Mouse (Mus musculus) neural tube, embryonic 12.5 days (tissue): ENCODE results near the gene Lrrc27. TPM values are rescaled to one million over a fixed set of nuclear protein-coding genes. Genes with fewer than 3 reads are reported as not detected.

Experiments used
- ATAC-seq: fragments of 200-750 bp; cut with Nextera tagmentation; 2 replicates; pipeline ENCODE4 v1.8.0; 2017; ENCODE audit warnings: low read depth, mild to moderate bottlenecking, moderate TSS enrichment, moderate library complexity; ENCODE audit not compliant: low FRiP score
- H3K27ac ChIP-seq: fragments of 300-500 bp; sonication (generic); 2 replicates; pipeline ENCODE4 v1.5.1; 2016
- H3K27me3 ChIP-seq: fragments of 300-500 bp; sonication (generic); replicated peaks from 2 replicates; pipeline ENCODE4 v1.6.1; 2016; ENCODE audit warnings: mild to moderate bottlenecking
- H3K36me3 ChIP-seq: fragments of 300-500 bp; sonication (generic); 2 replicates; pipeline ENCODE4 v1.6.1; 2016; ENCODE audit warnings: mild to moderate bottlenecking
- H3K4me1 ChIP-seq: fragments of 300-500 bp; sonication (generic); 2 replicates; pipeline ENCODE4 v1.6.1; 2016
- H3K4me2 ChIP-seq: fragments of 300-500 bp; sonication (generic); replicated peaks from 2 replicates; pipeline ENCODE4 v1.6.1; 2016; ENCODE audit warnings: mild to moderate bottlenecking
- H3K4me3 ChIP-seq: fragments of 300-500 bp; sonication (generic); 2 replicates; pipeline ENCODE4 v1.5.1; 2016
- H3K9ac ChIP-seq: fragments of 300-500 bp; sonication (generic); 2 replicates; pipeline ENCODE4 v1.6.1; 2016; ENCODE audit warnings: mild to moderate bottlenecking
- H3K9me3 ChIP-seq: fragments of 300-500 bp; sonication (generic); 2 replicates; pipeline ENCODE4 v1.6.1; 2016; ENCODE audit warnings: mild to moderate bottlenecking
- WGBS: fragments of 180-500 bp; shearing (Covaris S2); methylation state at CpG from one replicate; pipeline ENCODE4 v1.1.7; 2016; 5-methylcytosine and 5-hydroxymethylcytosine counted together
- polyA plus RNA-seq: library from polyadenylated mRNA; unstranded; fragments of >200 nt; fragmentation: Nextera tagmentation; extraction: Ambion mirVana; gene quantifications from 2 replicates; pipeline ENCODE4 v1.2.1, GENCODE M21; 2016

The Lrrc27 gene
- polyA plus RNA-seq, 1 experiment from 2014 or later, result 5.3 TPM

GRCm38 (mm10) chr7:139266886-139267870 lies 54.4 kb downstream of the Lrrc27 start:
- H3K9me3 ChIP-seq, result no peaks in the 10 kb centered on the region
- no peak for ATAC-seq
- H3K36me3 ChIP-seq, result no peaks in the 10 kb centered on the region
- H3K4me3 ChIP-seq, result no peak overlapping the region
- no peak overlapping the region for H3K9ac ChIP-seq
- H3K27ac ChIP-seq, result no peak overlapping the region
- 71% methylated on average over 8 of the region's 8 CpGs for WGBS
- no peaks in the 10 kb centered on the region for H3K4me1 ChIP-seq
- H3K4me2 ChIP-seq, result no peak overlapping the region
- no peaks in the 10 kb centered on the region for H3K27me3 ChIP-seq

- no peaks in the 10 kb centered on the region for H3K36me3 ChIP-seq
- H3K4me2 ChIP-seq, result no peak overlapping the region
- no peak overlapping the region for H3K27ac ChIP-seq
- ATAC-seq, result no peak
- H3K9me3 ChIP-seq, result no peaks in the 10 kb centered on the region
- no peak overlapping the region for H3K4me3 ChIP-seq
- no peak overlapping the region for H3K9ac ChIP-seq
- no peaks in the 10 kb centered on the region for H3K27me3 ChIP-seq
- WGBS, result 78% methylated on average over 1 of the region's 1 CpGs
- peaks cover 14% of the 10 kb centered on the region for H3K4me1 ChIP-seq
Measured at GRCm38 (mm10) chr7:139270738-139271137, 58.0 kb downstream of the Lrrc27 start.

GRCm38 (mm10) chr7:139271871-139272270 lies 59.1 kb downstream of the Lrrc27 start:
- ATAC-seq, result no peak
- 85% methylated on average over 5 of the region's 5 CpGs for WGBS
- Histone ChIP-seq H3K27ac (no peak overlapping the region), H3K9ac (no peak overlapping the region), H3K4me2 (no peak overlapping the region), H3K4me1 (peaks cover 14% of the 10 kb centered on the region), H3K36me3 (no peaks in the 10 kb centered on the region), H3K9me3 (no peaks in the 10 kb centered on the region), H3K27me3 (no peaks in the 10 kb centered on the region), H3K4me3 (no peak overlapping the region)

GRCm38 (mm10) chr7:139272639-139273396 lies 60.0 kb downstream of the Lrrc27 start:
- H3K9ac ChIP-seq, result no peak overlapping the region
- no peak overlapping the region for H3K4me2 ChIP-seq
- ATAC-seq, result no peak
- peaks cover 14% of the 10 kb centered on the region for H3K4me1 ChIP-seq
- no peaks in the 10 kb centered on the region for H3K27me3 ChIP-seq
- H3K36me3 ChIP-seq, result no peaks in the 10 kb centered on the region
- WGBS, result 52% methylated on average over 1 of the region's 1 CpGs
- no peaks in the 10 kb centered on the region for H3K9me3 ChIP-seq
- H3K27ac ChIP-seq, result no peak overlapping the region
- no peak overlapping the region for H3K4me3 ChIP-seq

GRCm38 (mm10) chr7:139273397-139273719 lies 60.6 kb downstream of the Lrrc27 start:
- 63% methylated on average over 2 of the region's 2 CpGs for WGBS
- peaks cover 14% of the 10 kb centered on the region for H3K4me1 ChIP-seq
- no peaks in the 10 kb centered on the region for H3K27me3 ChIP-seq
- H3K9me3 ChIP-seq, result no peaks in the 10 kb centered on the region
- no peaks in the 10 kb centered on the region for H3K36me3 ChIP-seq
- no peak overlapping the region for H3K9ac ChIP-seq
- H3K4me3 ChIP-seq, result no peak overlapping the region
- no peak overlapping the region for H3K4me2 ChIP-seq
- H3K27ac ChIP-seq, result no peak overlapping the region
- no peak for ATAC-seq

GRCm38 (mm10) chr7:139275586-139275985 lies 62.8 kb downstream of the Lrrc27 start:
- Histone ChIP-seq H3K9me3 (no peaks in the 10 kb centered on the region), H3K4me3 (no peak overlapping the region), H3K4me1 (peaks cover 14% of the 10 kb centered on the region), H3K9ac (no peak overlapping the region), H3K36me3 (no peaks in the 10 kb centered on the region), H3K27me3 (no peaks in the 10 kb centered on the region), H3K4me2 (no peak overlapping the region), H3K27ac (no peak overlapping the region)
- WGBS, result 71% methylated on average over 10 of the region's 10 CpGs
- no peak for ATAC-seq

- ATAC-seq, result no peak
- H3K4me2 ChIP-seq, result no peak overlapping the region
- WGBS, result 89% methylated on average over 10 of the region's 10 CpGs
- H3K27ac ChIP-seq, result no peak overlapping the region
- H3K27me3 ChIP-seq, result no peaks in the 10 kb centered on the region
- H3K9ac ChIP-seq, result no peak overlapping the region
- no peaks in the 10 kb centered on the region for H3K9me3 ChIP-seq
- no peak overlapping the region for H3K4me3 ChIP-seq
- no peaks in the 10 kb centered on the region for H3K36me3 ChIP-seq
- peaks cover 16% of the 10 kb centered on the region for H3K4me1 ChIP-seq
Measured at GRCm38 (mm10) chr7:139276150-139276549, 63.4 kb downstream of the Lrrc27 start.

GRCm38 (mm10) chr7:139277536-139277935 lies 64.7 kb downstream of the Lrrc27 start:
- peaks cover 15% of the 10 kb centered on the region for H3K4me1 ChIP-seq
- H3K4me3 ChIP-seq, result no peak overlapping the region
- no peak overlapping the region for H3K27ac ChIP-seq
- no peaks in the 10 kb centered on the region for H3K9me3 ChIP-seq
- H3K36me3 ChIP-seq, result no peaks in the 10 kb centered on the region
- WGBS, result 89% methylated on average over 7 of the region's 7 CpGs
- no peak overlapping the region for H3K4me2 ChIP-seq
- no peaks in the 10 kb centered on the region for H3K27me3 ChIP-seq
- no peak for ATAC-seq
- no peak overlapping the region for H3K9ac ChIP-seq

- 83% methylated on average over 5 of the region's 5 CpGs for WGBS
- H3K4me2 ChIP-seq, result no peak overlapping the region
- no peak for ATAC-seq
- H3K4me3 ChIP-seq, result no peak overlapping the region
- H3K36me3 ChIP-seq, result no peaks in the 10 kb centered on the region
- no peak overlapping the region for H3K9ac ChIP-seq
- no peaks in the 10 kb centered on the region for H3K27me3 ChIP-seq
- no peaks in the 10 kb centered on the region for H3K9me3 ChIP-seq
- 0 out of 2 replicates have a peak, but pooled peaks cover 5% of the 10 kb centered on the region for H3K4me1 ChIP-seq
- no peak overlapping the region for H3K27ac ChIP-seq
Measured at GRCm38 (mm10) chr7:139279571-139279970, 66.8 kb downstream of the Lrrc27 start.

- Histone ChIP-seq H3K4me3 (no peak overlapping the region), H3K36me3 (no peaks in the 10 kb centered on the region), H3K9me3 (no peaks in the 10 kb centered on the region), H3K27me3 (no peaks in the 10 kb centered on the region), H3K4me2 (no peak overlapping the region), H3K27ac (no peak overlapping the region), H3K9ac (no peak overlapping the region), H3K4me1 (0 out of 2 replicates have a peak, but pooled peaks cover 5% of the 10 kb centered on the region)
- 84% methylated on average over 1 of the region's 1 CpGs for WGBS
- no peak for ATAC-seq
Measured at GRCm38 (mm10) chr7:139280044-139280443, 67.3 kb downstream of the Lrrc27 start.

GRCm38 (mm10) chr7:139281195-139281594 lies 68.4 kb downstream of the Lrrc27 start:
- Histone ChIP-seq H3K9me3 (no peaks in the 10 kb centered on the region), H3K27ac (no peak overlapping the region), H3K4me3 (no peak overlapping the region), H3K27me3 (no peaks in the 10 kb centered on the region), H3K9ac (no peak overlapping the region), H3K4me2 (no peak overlapping the region), H3K4me1 (0 out of 2 replicates have a peak, but pooled peaks cover 5% of the 10 kb centered on the region), H3K36me3 (no peaks in the 10 kb centered on the region)
- ATAC-seq, result no peak
- WGBS, result 36% methylated on average over 2 of the region's 2 CpGs

GRCm38 (mm10) chr7:139282037-139282436 lies 69.2 kb downstream of the Lrrc27 start:
- Histone ChIP-seq H3K9me3 (no peaks in the 10 kb centered on the region), H3K9ac (no peak overlapping the region), H3K36me3 (no peaks in the 10 kb centered on the region), H3K27ac (no peak overlapping the region), H3K27me3 (no peaks in the 10 kb centered on the region), H3K4me1 (0 out of 2 replicates have a peak, but pooled peaks cover 5% of the 10 kb centered on the region), H3K4me3 (no peak overlapping the region), H3K4me2 (no peak overlapping the region)
- 70% methylated on average over 3 of the region's 3 CpGs for WGBS
- no peak for ATAC-seq
